Mouse (Mus musculus): Measurements from ENCODE around the gene Iqsec2. TPM values are rescaled to one million over a fixed set of nuclear protein-coding genes. Genes with fewer than 3 reads are reported as not detected.

Gene Iqsec2
- polyA plus RNA-seq, 1 experiment = 55.6 TPM

GRCm38 (mm10) chrX:152147451-152148116, 3.5 kb downstream of the Iqsec2 start:
- Histone ChIP-seq H3K4me1 (ENCODE audit: control insufficient read depth, insufficient read depth, low read length) (peaks cover 8% of the 10 kb centered on the region; the same call in 1 of the 2 replicates), H3K27ac (ENCODE audit: insufficient read depth, low read length) (peak overlapping the region; percentile 81; the same call in 1 of the 2 replicates), H3K4me3 (ENCODE audit: insufficient read depth, low read length) (peak overlapping the region; percentile 97)
- peak; percentile 59 for TF ChIP-seq CTCF (IDR thresholded peaks at IDR 0.05; ENCODE audit: extremely low read depth, insufficient read depth, low read length)
- no peak for TF ChIP-seq POLR2A (IDR thresholded peaks at IDR 0.05; ENCODE audit: extremely low read depth, insufficient read depth, low read length)

- peaks cover 8% of the 10 kb centered on the region; the same call in 1 of the 2 replicates for H3K4me1 ChIP-seq (ENCODE audit: control insufficient read depth, insufficient read depth, low read length)
- TF ChIP-seq CTCF (IDR thresholded peaks at IDR 0.05; ENCODE audit: extremely low read depth, insufficient read depth, low read length) (no peak), POLR2A (IDR thresholded peaks at IDR 0.05; ENCODE audit: extremely low read depth, insufficient read depth, low read length) (no peak)
- H3K4me3 ChIP-seq (ENCODE audit: insufficient read depth, low read length) = peak overlapping the region; percentile 97; the same call in 1 of the 2 replicates
- peak overlapping the region; percentile 71 for H3K27ac ChIP-seq (ENCODE audit: insufficient read depth, low read length)
Observed at GRCm38 (mm10) chrX:152148706-152149105, 4.6 kb downstream of the Iqsec2 start.

GRCm38 (mm10) chrX:152151709-152152108, 7.6 kb downstream of the Iqsec2 start:
- no peak overlapping the region for H3K27ac ChIP-seq (ENCODE audit: insufficient read depth, low read length)
- H3K4me1 ChIP-seq (ENCODE audit: control insufficient read depth, insufficient read depth, low read length) = peaks cover 8% of the 10 kb centered on the region; the same call in 1 of the 2 replicates
- TF ChIP-seq CTCF (IDR thresholded peaks at IDR 0.05; ENCODE audit: extremely low read depth, insufficient read depth, low read length) (peak; percentile 56; the same call in 1 of the 2 replicates), POLR2A (IDR thresholded peaks at IDR 0.05; ENCODE audit: extremely low read depth, insufficient read depth, low read length) (no peak)
- no peak overlapping the region for H3K4me3 ChIP-seq (ENCODE audit: insufficient read depth, low read length)

- TF ChIP-seq CTCF (IDR thresholded peaks at IDR 0.05; ENCODE audit: extremely low read depth, insufficient read depth, low read length) (no peak), POLR2A (IDR thresholded peaks at IDR 0.05; ENCODE audit: extremely low read depth, insufficient read depth, low read length) (no peak)
- no peak overlapping the region for H3K4me3 ChIP-seq (ENCODE audit: insufficient read depth, low read length)
- H3K4me1 ChIP-seq (ENCODE audit: control insufficient read depth, insufficient read depth, low read length) = no peaks in the 10 kb centered on the region; the same call in none of the 2 replicates
- no peak overlapping the region for H3K27ac ChIP-seq (ENCODE audit: insufficient read depth, low read length)
Observed at GRCm38 (mm10) chrX:152158294-152158693, 14.2 kb downstream of the Iqsec2 start.

GRCm38 (mm10) chrX:152161404-152161803, 17.3 kb downstream of the Iqsec2 start:
- Histone ChIP-seq H3K27ac (ENCODE audit: insufficient read depth, low read length) (no peak overlapping the region), H3K4me3 (ENCODE audit: insufficient read depth, low read length) (no peak overlapping the region), H3K4me1 (ENCODE audit: control insufficient read depth, insufficient read depth, low read length) (peaks cover 2% of the 10 kb centered on the region)
- TF ChIP-seq POLR2A (IDR thresholded peaks at IDR 0.05; ENCODE audit: extremely low read depth, insufficient read depth, low read length) = no peak
- TF ChIP-seq CTCF (IDR thresholded peaks at IDR 0.05; ENCODE audit: extremely low read depth, insufficient read depth, low read length) = no peak

GRCm38 (mm10) chrX:152164061-152164460, 20.0 kb downstream of the Iqsec2 start:
- Histone ChIP-seq H3K4me3 (ENCODE audit: insufficient read depth, low read length) (no peak overlapping the region), H3K27ac (ENCODE audit: insufficient read depth, low read length) (no peak overlapping the region), H3K4me1 (ENCODE audit: control insufficient read depth, insufficient read depth, low read length) (peaks cover 4% of the 10 kb centered on the region)
- no peak for TF ChIP-seq POLR2A (IDR thresholded peaks at IDR 0.05; ENCODE audit: extremely low read depth, insufficient read depth, low read length)
- no peak for TF ChIP-seq CTCF (IDR thresholded peaks at IDR 0.05; ENCODE audit: extremely low read depth, insufficient read depth, low read length)

GRCm38 (mm10) chrX:152166161-152166560, 22.1 kb downstream of the Iqsec2 start:
- TF ChIP-seq POLR2A (IDR thresholded peaks at IDR 0.05; ENCODE audit: extremely low read depth, insufficient read depth, low read length) = no peak
- no peak for TF ChIP-seq CTCF (IDR thresholded peaks at IDR 0.05; ENCODE audit: extremely low read depth, insufficient read depth, low read length)
- no peak overlapping the region for H3K27ac ChIP-seq (ENCODE audit: insufficient read depth, low read length)
- H3K4me3 ChIP-seq (ENCODE audit: insufficient read depth, low read length) = no peak overlapping the region
- H3K4me1 ChIP-seq (ENCODE audit: control insufficient read depth, insufficient read depth, low read length) = peaks cover 7% of the 10 kb centered on the region

GRCm38 (mm10) chrX:152168521-152168920, 24.5 kb downstream of the Iqsec2 start:
- no peak overlapping the region for H3K27ac ChIP-seq (ENCODE audit: insufficient read depth, low read length)
- TF ChIP-seq CTCF (IDR thresholded peaks at IDR 0.05; ENCODE audit: extremely low read depth, insufficient read depth, low read length) (no peak), POLR2A (IDR thresholded peaks at IDR 0.05; ENCODE audit: extremely low read depth, insufficient read depth, low read length) (no peak)
- peaks cover 10% of the 10 kb centered on the region for H3K4me1 ChIP-seq (ENCODE audit: control insufficient read depth, insufficient read depth, low read length)
- no peak overlapping the region for H3K4me3 ChIP-seq (ENCODE audit: insufficient read depth, low read length)

- H3K4me3 ChIP-seq (ENCODE audit: insufficient read depth, low read length) = no peak overlapping the region
- TF ChIP-seq CTCF (IDR thresholded peaks at IDR 0.05; ENCODE audit: extremely low read depth, insufficient read depth, low read length) (no peak), POLR2A (IDR thresholded peaks at IDR 0.05; ENCODE audit: extremely low read depth, insufficient read depth, low read length) (no peak)
- H3K4me1 ChIP-seq (ENCODE audit: control insufficient read depth, insufficient read depth, low read length) = peaks cover 9% of the 10 kb centered on the region
- peak overlapping the region; percentile 76; the same call in 1 of the 2 replicates for H3K27ac ChIP-seq (ENCODE audit: insufficient read depth, low read length)
Observed at GRCm38 (mm10) chrX:152171041-152172026, 27.3 kb downstream of the Iqsec2 start.
